Mouse (Mus musculus) megakaryocyte, embryonic 14.5 days (primary cell): ENCODE data around the gene Cdh9. TPM values are rescaled to one million over a fixed set of nuclear protein-coding genes. Genes with fewer than 3 reads are reported as not detected.

ENCODE experiments used
- H3K27me3 ChIP-seq: replicated peaks from 2 replicates; pipeline ENCODE3; 2012; ENCODE audit warnings: inconsistent platforms
- H3K36me3 ChIP-seq: replicated peaks from 2 replicates; pipeline ENCODE3; 2012; ENCODE audit warnings: low read length, inconsistent platforms, mixed read lengths
- H3K4me1 ChIP-seq: 2 replicates; pipeline ENCODE4 v1.6.1; 2012; ENCODE audit warnings: inconsistent platforms
- H3K4me3 ChIP-seq: replicated peaks from 2 replicates; pipeline ENCODE3; 2012; ENCODE audit warnings: moderate library complexity, mild to moderate bottlenecking, inconsistent platforms
- H3K9me3 ChIP-seq: 2 replicates; pipeline ENCODE4 v1.6.1; 2012; ENCODE audit warnings: inconsistent platforms
- FLI1 ChIP-seq: IDR thresholded peaks from 2 replicates; pipeline ENCODE4 v1.6.1; 2012; ENCODE audit warnings: low read length, inconsistent platforms, mixed read lengths
- GATA1 ChIP-seq: IDR thresholded peaks from 3 replicates; pipeline ENCODE4 v1.6.1; 2012; ENCODE audit warnings: mixed read lengths, low read length, inconsistent platforms, borderline replicate concordance
- polyA plus RNA-seq: library from polyadenylated mRNA; stranded (reverse); fragments of >175 nt; gene quantifications from 2 replicates; pipeline ENCODE4 v1.2.3, GENCODE M21; 2012; ENCODE audit warnings: low replicate concordance; ENCODE audit not compliant: insufficient read depth

The Cdh9 gene
- polyA plus RNA-seq, 1 experiment, result not detected

DNA sequence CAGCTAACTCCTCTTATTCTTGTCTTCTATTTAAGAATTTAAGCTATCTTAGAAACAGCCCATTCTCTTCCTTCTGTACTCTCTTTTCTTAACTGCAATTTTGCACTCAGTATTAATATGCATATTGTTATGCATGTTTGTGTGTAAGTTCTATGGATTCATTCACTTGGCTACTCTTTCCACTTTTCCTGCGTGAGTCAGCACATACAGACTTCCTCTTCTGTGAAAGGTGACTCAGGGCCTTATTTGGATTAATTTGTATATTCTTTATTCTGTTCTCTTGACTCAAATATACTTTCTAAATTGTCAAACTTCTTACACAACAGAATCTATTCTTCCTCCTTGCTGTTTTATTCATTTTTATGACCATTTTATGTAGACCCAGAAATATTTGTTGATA, 85.5 kb downstream of the Cdh9 start:
- Histone ChIP-seq H3K4me3 (no peak overlapping the region), H3K36me3 (no peaks in the 10 kb centered on the region), H3K27me3 (no peaks in the 10 kb centered on the region), H3K9me3 (no peaks in the 10 kb centered on the region), H3K4me1 (no peaks in the 10 kb centered on the region)
- no peak for TF ChIP-seq FLI1

- Histone ChIP-seq H3K4me3 (no peak overlapping the region), H3K9me3 (no peaks in the 10 kb centered on the region), H3K36me3 (no peaks in the 10 kb centered on the region), H3K4me1 (no peaks in the 10 kb centered on the region), H3K27me3 (no peaks in the 10 kb centered on the region)
- no peak for TF ChIP-seq FLI1
- no peak for TF ChIP-seq GATA1
These were observed 106.2 kb downstream of the Cdh9 start for GRCm38 (mm10) chr15:16834761-16835160.

DNA sequence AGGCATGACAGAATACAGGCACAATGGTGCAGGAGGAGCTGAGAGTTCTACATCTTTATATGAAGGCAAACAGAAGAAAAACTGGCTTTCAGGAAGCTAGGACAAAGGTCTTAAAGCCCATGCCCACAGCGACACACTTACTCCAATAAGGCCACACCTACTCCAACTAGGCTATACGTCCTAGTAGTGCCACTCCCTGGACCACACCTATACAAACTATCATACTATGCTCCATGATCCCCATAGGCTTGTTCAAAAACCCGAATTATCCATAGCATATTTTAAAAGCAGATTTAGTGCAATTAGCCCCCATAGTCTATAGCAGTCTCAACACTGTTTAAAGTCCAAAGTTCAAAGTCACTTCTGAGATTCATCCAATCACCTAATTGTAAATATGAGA, 154.0 kb downstream of the Cdh9 start:
- Histone ChIP-seq H3K4me1 (no peaks in the 10 kb centered on the region), H3K9me3 (0 out of 2 replicates have a peak, but pooled peaks cover 3% of the 10 kb centered on the region), H3K4me3 (no peak overlapping the region), H3K36me3 (no peaks in the 10 kb centered on the region), H3K27me3 (no peaks in the 10 kb centered on the region)
- no peak for TF ChIP-seq GATA1

DNA sequence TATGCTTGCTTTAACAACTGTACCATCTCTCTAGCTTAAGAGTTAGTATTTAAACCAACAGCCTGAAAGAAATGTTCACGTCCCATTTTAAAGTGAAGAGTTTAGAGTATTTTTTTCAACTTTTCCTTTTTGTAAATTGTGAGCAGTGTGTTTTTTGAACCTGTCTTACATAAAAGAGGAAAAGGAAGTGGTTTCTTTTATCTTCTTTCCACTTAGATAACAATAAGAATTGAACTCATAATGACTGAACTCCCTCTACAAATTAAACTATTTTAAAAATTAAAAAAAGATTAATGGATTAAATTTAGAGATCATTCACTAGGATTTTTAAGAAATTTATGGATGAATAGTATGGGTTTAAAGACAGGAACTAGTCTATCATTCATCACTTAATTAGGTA, 168.1 kb downstream of the Cdh9 start:
- Histone ChIP-seq H3K4me1 (no peaks in the 10 kb centered on the region), H3K4me3 (no peak overlapping the region), H3K9me3 (no peaks in the 10 kb centered on the region), H3K36me3 (no peaks in the 10 kb centered on the region), H3K27me3 (no peaks in the 10 kb centered on the region)
- TF ChIP-seq FLI1, result no peak
- no peak for TF ChIP-seq GATA1
